Mouse (Mus musculus): Measurements from ENCODE around the gene Fer.

DNA sequence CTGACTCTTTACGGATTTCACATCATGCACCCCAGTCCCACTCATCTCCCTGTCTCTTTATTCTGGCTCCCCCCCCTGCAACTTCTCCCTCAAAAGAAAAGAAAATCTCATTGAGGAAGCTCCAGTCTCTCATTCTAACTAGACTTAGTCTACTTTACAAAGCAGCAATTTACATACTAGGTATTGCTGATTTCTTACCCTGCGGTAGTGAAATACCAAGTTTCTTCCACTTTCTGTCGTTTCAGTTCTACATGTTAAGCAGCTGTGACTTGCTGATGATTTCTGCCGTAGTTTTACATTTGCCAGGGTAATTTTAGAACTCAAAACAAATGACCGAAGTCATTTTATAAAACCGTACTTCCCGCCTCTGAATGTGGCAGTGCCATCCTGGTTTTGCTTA lies 8.9 kb downstream of the Fer start:
- TF ChIP-seq CTCF (conservative IDR thresholded peaks at IDR 0.05; ENCODE audit: insufficient read depth, insufficient read length, low read depth, low read length) (no peak), POLR2A (IDR thresholded peaks at IDR 0.05; ENCODE audit: low read depth, low read length) (no peak)

All from kidney, adult 2 months (tissue).